Mouse (Mus musculus) heart, embryonic 15.5 days (tissue): ENCODE measurements around the gene Ezh2. TPM values are rescaled to one million over a fixed set of nuclear protein-coding genes. Genes with fewer than 3 reads are reported as not detected.
A peak's percentile ranks its signal among the peaks of the same experiment; 100 is the strongest.
"Not testable (repeated sequence)": the region's sequence is repeated elsewhere in the genome, so short reads cannot be mapped to it uniquely, and the experiment has no call there.

Experiments
- ATAC-seq: fragments of 200-750 bp; cut with Nextera tagmentation; replicated peaks from 2 replicates; pipeline ENCODE4 v1.8.0; 2017; ENCODE audit warnings: low read depth, moderate TSS enrichment; ENCODE audit not compliant: insufficient number of reproducible peaks, insufficient read depth, low FRiP score
- H3K27ac ChIP-seq: fragments of 300-500 bp; sonication (generic); 2 replicates; pipeline ENCODE4 v1.5.1; 2015; ENCODE audit warnings: mild to moderate bottlenecking, inconsistent platforms
- H3K27me3 ChIP-seq: fragments of 300-500 bp; sonication (generic); 2 replicates; pipeline ENCODE4 v1.6.1; 2015; ENCODE audit warnings: inconsistent platforms
- H3K36me3 ChIP-seq: fragments of 300-500 bp; sonication (generic); 2 replicates; pipeline ENCODE4 v1.6.1; 2015; ENCODE audit warnings: mild to moderate bottlenecking, inconsistent platforms
- H3K4me1 ChIP-seq: fragments of 300-500 bp; sonication (generic); replicated peaks from 2 replicates; pipeline ENCODE4 v1.6.1; 2015; ENCODE audit warnings: inconsistent platforms
- H3K4me2 ChIP-seq: fragments of 300-500 bp; sonication (generic); 2 replicates; pipeline ENCODE4 v1.6.1; 2015; ENCODE audit warnings: inconsistent platforms, mild to moderate bottlenecking, moderate library complexity
- H3K4me3 ChIP-seq: fragments of 300-500 bp; sonication (generic); 2 replicates; pipeline ENCODE4 v1.5.1; 2015; ENCODE audit warnings: mild to moderate bottlenecking, inconsistent platforms
- H3K9ac ChIP-seq: fragments of 300-500 bp; sonication (generic); 2 replicates; pipeline ENCODE4 v1.6.1; 2015; ENCODE audit warnings: mild to moderate bottlenecking, inconsistent platforms
- H3K9me3 ChIP-seq: fragments of 300-500 bp; sonication (generic); replicated peaks from 2 replicates; pipeline ENCODE4 v1.6.1; 2016; ENCODE audit warnings: inconsistent platforms
- WGBS: fragments of 180-500 bp; shearing (Covaris S2); methylation state at CpG from one replicate; pipeline ENCODE4 v1.1.7; 2015; ENCODE audit warnings: mixed read lengths; 5-methylcytosine and 5-hydroxymethylcytosine counted together
- polyA plus RNA-seq: library from polyadenylated mRNA; unstranded; fragments of >200 nt; fragmentation: Nextera tagmentation; extraction: Ambion mirVana; gene quantifications from 2 replicates; pipeline ENCODE4 v1.2.1, GENCODE M21; 2015

The Ezh2 gene
- 49.7 and 50.8 TPM in 2 replicates for polyA plus RNA-seq

DNA sequence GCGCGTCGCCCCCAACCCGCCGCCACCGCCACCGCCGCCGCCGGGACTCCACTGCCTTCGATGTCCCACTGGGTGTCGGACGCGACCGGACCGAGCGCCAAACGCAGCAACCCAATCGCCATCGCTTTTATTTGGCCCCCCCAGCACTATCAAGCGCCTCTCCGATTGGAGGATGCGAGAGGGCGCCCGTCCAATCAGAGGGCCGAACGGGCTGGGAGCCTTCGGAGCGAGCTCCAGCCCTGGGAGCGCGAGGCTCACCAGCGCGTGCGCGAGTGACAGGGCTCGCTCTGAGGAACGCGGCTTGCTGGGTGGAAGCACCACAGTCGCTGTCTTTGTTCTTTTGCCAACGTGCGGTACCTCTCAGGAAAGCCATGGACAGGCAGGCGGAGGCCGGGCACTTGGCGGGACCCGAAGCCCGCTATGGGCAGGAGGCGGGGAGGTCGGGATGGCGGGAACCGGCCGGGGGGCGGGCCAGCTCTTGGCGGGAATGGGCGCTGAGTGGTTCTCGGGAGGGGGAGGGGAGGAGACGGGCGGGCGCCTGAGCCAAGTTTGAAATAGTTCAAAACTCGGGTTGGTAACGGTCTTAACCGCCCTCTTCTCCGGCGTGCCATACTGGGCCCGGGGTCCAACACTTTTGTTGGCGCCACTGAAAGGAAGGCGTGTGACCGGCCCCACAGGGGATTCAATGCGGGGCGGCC, at the start of gene Ezh2:
TSS of gene Ezh2 (minus strand) at position 416 of the 698 bp plus-strand sequence.
- Histone ChIP-seq H3K27me3 (no peaks in the 10 kb centered on the region), H3K9ac (peak within 1 kb of the TSS; percentile 91), H3K9me3 (no peaks in the 10 kb centered on the region), H3K36me3 (no peaks in the 10 kb centered on the region), H3K4me2 (peak within 1 kb of the TSS; percentile 89), H3K27ac (peak within 1 kb of the TSS; percentile 98), H3K4me3 (peak within 1 kb of the TSS; percentile 92), H3K4me1 (peaks cover 7% of the 10 kb centered on the region; the same call in 1 of the 2 replicates)
- under 1% methylated on average over 68 of the region's 69 CpGs for WGBS
- peak; percentile 97 for ATAC-seq

DNA sequence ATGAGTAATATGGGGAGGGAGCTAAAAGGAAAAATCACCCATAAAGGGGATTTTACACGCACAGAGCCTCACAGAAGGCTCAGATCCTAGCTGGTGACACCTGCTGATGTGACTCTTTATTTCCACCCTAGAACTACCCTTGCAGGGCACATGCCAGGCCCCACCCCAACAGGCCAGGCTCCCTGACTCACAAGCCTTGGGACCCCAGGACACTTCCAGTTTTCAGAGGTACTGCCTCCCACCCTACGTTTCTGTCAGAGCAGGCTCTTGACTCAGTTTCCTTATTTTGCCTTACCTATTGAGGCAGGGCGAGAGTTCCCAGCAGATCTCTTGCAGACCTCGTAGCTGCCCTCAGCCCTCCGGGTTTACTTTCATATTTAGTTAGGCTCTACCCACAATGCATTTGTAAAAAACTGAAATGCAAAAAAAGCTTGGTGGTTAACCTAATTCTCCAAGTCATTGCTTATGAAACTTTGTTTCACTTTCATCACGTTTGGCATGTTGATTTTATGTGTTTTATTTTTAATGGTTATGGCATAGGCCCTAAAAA, 41.5 kb upstream of the Ezh2 start:
- Histone ChIP-seq H3K27ac (no peak overlapping the region), H3K27me3 (no peaks in the 10 kb centered on the region), H3K36me3 (no peaks in the 10 kb centered on the region), H3K4me2 (no peak overlapping the region), H3K9ac (no peak overlapping the region), H3K4me3 (no peak overlapping the region), H3K9me3 (no peaks in the 10 kb centered on the region), H3K4me1 (no peaks in the 10 kb centered on the region)
- 69% methylated on average over 6 of the region's 6 CpGs for WGBS
- ATAC-seq: no peak

- Histone ChIP-seq H3K4me2 (no peak overlapping the region), H3K9ac (no peak overlapping the region), H3K4me1 (no peaks in the 10 kb centered on the region), H3K27ac (no peak overlapping the region), H3K4me3 (no peak overlapping the region), H3K9me3 (no peaks in the 10 kb centered on the region), H3K36me3 (no peaks in the 10 kb centered on the region), H3K27me3 (no peaks in the 10 kb centered on the region)
- 68% methylated on average over 5 of the region's 5 CpGs for WGBS
- ATAC-seq: no peak
These were observed 40.9 kb upstream of the Ezh2 start for GRCm38 (mm10) chr6:47635995-47636526.

DNA sequence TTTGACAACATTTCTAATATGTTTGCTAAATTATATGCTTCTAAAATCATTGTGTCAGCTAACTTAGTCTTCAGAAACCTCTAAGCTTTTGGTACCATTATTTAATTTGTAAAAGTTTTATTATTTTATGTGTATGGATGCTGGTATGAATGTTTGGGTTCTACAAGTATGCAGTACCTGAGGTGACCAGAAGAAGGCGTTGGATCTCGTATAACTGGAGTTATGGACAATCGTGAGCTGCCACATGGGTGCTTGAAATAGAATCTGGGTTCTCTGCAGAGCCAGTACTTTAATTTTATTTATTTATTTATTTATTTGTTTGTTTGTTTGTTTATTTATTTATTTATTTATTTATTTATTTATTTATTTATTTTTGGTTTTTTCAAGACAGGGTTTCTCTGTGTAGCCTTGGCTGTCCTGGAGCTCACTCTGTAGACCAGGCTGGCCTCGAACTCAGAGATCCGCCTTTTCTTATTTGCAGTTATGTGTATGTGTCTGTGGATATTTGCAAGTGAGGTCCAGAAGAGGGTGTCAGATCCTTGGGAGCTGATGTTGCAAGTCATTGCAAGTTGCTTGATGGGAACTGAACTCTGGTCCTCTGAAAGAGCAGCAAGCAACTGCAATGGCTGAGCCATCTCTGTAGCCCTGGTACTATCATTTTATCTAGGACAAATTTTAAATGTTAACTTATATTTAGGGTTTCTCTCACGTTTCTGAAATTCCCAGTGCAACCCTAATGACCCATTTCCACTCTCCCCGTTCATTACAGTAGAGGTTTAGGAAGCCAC, 40.3 kb upstream of the Ezh2 start:
- Histone ChIP-seq H3K9me3 (no peaks in the 10 kb centered on the region), H3K4me2 (no peak overlapping the region), H3K4me3 (no peak overlapping the region), H3K36me3 (no peaks in the 10 kb centered on the region), H3K27me3 (no peaks in the 10 kb centered on the region), H3K27ac (no peak overlapping the region), H3K9ac (no peak overlapping the region), H3K4me1 (no peaks in the 10 kb centered on the region)
- 67% methylated on average over 7 of the region's 7 CpGs for WGBS
- ATAC-seq: no peak

GRCm38 (mm10) chr6:47633467-47633866, 38.3 kb upstream of the Ezh2 start:
- no peaks in the 10 kb centered on the region for H3K4me1 ChIP-seq
- H3K4me3 ChIP-seq: no peak overlapping the region
- no peak for ATAC-seq
- no peak overlapping the region for H3K9ac ChIP-seq
- no peak overlapping the region for H3K27ac ChIP-seq
- no peaks in the 10 kb centered on the region for H3K36me3 ChIP-seq
- no peaks in the 10 kb centered on the region for H3K9me3 ChIP-seq
- H3K4me2 ChIP-seq: no peak overlapping the region
- H3K27me3 ChIP-seq: no peaks in the 10 kb centered on the region

- not testable (repeated sequence) for ATAC-seq, H3K9me3 ChIP-seq
These were observed 34.9 kb upstream of the Ezh2 start for GRCm38 (mm10) chr6:47630061-47630460.

DNA sequence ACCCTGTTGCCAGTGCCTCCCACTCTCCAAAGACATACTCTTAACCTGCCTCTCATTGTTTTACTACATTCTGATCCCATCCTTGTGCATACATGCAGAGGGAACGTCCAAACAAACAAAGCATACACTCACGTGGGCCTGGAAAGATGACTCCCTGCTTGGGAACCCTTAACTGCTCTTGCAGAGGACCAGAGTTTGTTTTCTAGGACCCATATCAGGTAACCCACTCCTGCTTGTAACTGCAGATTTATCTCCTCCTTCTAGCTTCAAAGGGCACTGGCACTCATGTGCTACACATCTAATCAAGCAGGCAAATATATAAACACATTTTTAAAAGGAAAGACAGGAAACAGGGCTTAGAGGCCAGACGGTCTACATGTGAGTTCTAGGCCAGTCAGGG, 32.8 kb upstream of the Ezh2 start:
- WGBS: 37% methylated on average over 3 of the region's 3 CpGs

More at GRCm38 (mm10) chr6:47630061-47630460, 34.9 kb upstream of the Ezh2 start:
- not testable (repeated sequence) for H3K36me3 ChIP-seq, H3K4me2 ChIP-seq, H3K27ac ChIP-seq, H3K27me3 ChIP-seq, H3K4me1 ChIP-seq, H3K4me3 ChIP-seq, H3K9ac ChIP-seq
- 80% methylated on average over 1 of the region's 1 CpGs for WGBS

GRCm38 (mm10) chr6:47626976-47627375, 31.8 kb upstream of the Ezh2 start:
- H3K9ac ChIP-seq, H3K4me1 ChIP-seq, H3K36me3 ChIP-seq, H3K4me3 ChIP-seq, ATAC-seq, H3K9me3 ChIP-seq, H3K4me2 ChIP-seq, H3K27me3 ChIP-seq, H3K27ac ChIP-seq: not testable (repeated sequence)
- WGBS: 83% methylated on average over 3 of the region's 3 CpGs

More for the DNA sequence above, 32.8 kb upstream of the Ezh2 start:
- Histone ChIP-seq H3K27me3 (no peaks in the 10 kb centered on the region), H3K27ac (no peak overlapping the region), H3K4me2 (no peak overlapping the region), H3K4me3 (no peak overlapping the region), H3K36me3 (no peaks in the 10 kb centered on the region), H3K4me1 (no peaks in the 10 kb centered on the region), H3K9ac (no peak overlapping the region), H3K9me3 (no peaks in the 10 kb centered on the region)
- no peak for ATAC-seq

- no peak for ATAC-seq
- WGBS: 66% methylated on average over 2 of the region's 2 CpGs
These were observed 25.9 kb upstream of the Ezh2 start for GRCm38 (mm10) chr6:47621039-47621438.

GRCm38 (mm10) chr6:47608306-47608705, 13.2 kb upstream of the Ezh2 start:
- not testable (repeated sequence) for H3K9ac ChIP-seq, H3K4me3 ChIP-seq, H3K27ac ChIP-seq, ATAC-seq, H3K27me3 ChIP-seq, H3K4me2 ChIP-seq, H3K9me3 ChIP-seq, H3K4me1 ChIP-seq, H3K36me3 ChIP-seq
- 51% methylated on average over 5 of the region's 5 CpGs for WGBS

More at GRCm38 (mm10) chr6:47621039-47621438, 25.9 kb upstream of the Ezh2 start:
- Histone ChIP-seq H3K9ac (no peak overlapping the region), H3K4me3 (no peak overlapping the region), H3K36me3 (no peaks in the 10 kb centered on the region), H3K9me3 (no peaks in the 10 kb centered on the region), H3K4me2 (no peak overlapping the region), H3K4me1 (no peaks in the 10 kb centered on the region), H3K27me3 (no peaks in the 10 kb centered on the region), H3K27ac (no peak overlapping the region)

GRCm38 (mm10) chr6:47601931-47602330, 6.8 kb upstream of the Ezh2 start:
- no peaks in the 10 kb centered on the region for H3K36me3 ChIP-seq
- no peaks in the 10 kb centered on the region for H3K9me3 ChIP-seq
- H3K9ac ChIP-seq: no peak overlapping the region
- H3K27ac ChIP-seq: no peak overlapping the region
- WGBS: 79% methylated on average over 1 of the region's 1 CpGs
- no peaks in the 10 kb centered on the region for H3K4me1 ChIP-seq
- no peaks in the 10 kb centered on the region for H3K27me3 ChIP-seq
- H3K4me3 ChIP-seq: no peak overlapping the region
- no peak for ATAC-seq
- H3K4me2 ChIP-seq: no peak overlapping the region
